Mouse (Mus musculus) cerebellum, adult 2 months (tissue): ENCODE data around the gene Trim38.

Experiments
- CTCF ChIP-seq: fragments of 200-500 bp; IDR thresholded peaks from 2 replicates; pipeline ENCODE4 v1.5.1; 2011; ENCODE audit warnings: low read depth, mild to moderate bottlenecking, control low read depth, low read length, moderate library complexity, borderline replicate concordance; ENCODE audit not compliant: insufficient read depth
- POLR2A ChIP-seq: fragments of 200-500 bp; IDR thresholded peaks from 2 replicates; pipeline ENCODE4 v1.6.1; 2011; ENCODE audit warnings: low read length, control low read depth, borderline replicate concordance; ENCODE audit not compliant: insufficient read depth

GRCm38 (mm10) chr13:23778339-23778738 is 8.6 kb downstream of the Trim38 start:
- no peak for TF ChIP-seq POLR2A
- TF ChIP-seq CTCF: no peak
